Comparison of ENCODE assay signal across 9 mouse cellular contexts in genomic region chr12:84546028-84546427, GRCm38 (mm10). TPM values are rescaled to one million over a fixed set of nuclear protein-coding genes. Genes with fewer than 3 reads are reported as not detected.
DNase-seq lines count a peak whose midpoint lies in the region; ATAC-seq and TF ChIP-seq lines count a peak whose summit lies in the region.
"Had no signal": no experiment of that assay in that cellular context is flagged by ENCODE, and none has a peak within 500 bp of the region (broad histone marks: within the 10 kb centered on the region; RNA-seq: fewer than 3 reads in every experiment).

No protein-coding gene starts in this region.

- no peaks in the 10 kb centered on the region for H3K9me3 ChIP-seq in intestine, embryonic 15.5 days
- H3K9me3 ChIP-seq in midbrain, embryonic 15.5 days = no peaks in the 10 kb centered on the region
- H3K9me3 ChIP-seq: embryonic facial prominence, embryonic 12.5 days had no signal

- no peak overlapping the region for H3K27ac ChIP-seq in gastrocnemius, adult 2 months
- H3K27ac ChIP-seq in intestine, embryonic 15.5 days = no peak overlapping the region
- no peak overlapping the region for H3K27ac ChIP-seq in midbrain, embryonic 15.5 days
- H3K27ac ChIP-seq: embryonic facial prominence, embryonic 12.5 days had no signal

- intact Hi-C loops in gastrocnemius, adult 2 months (cut with DNase I) = no loop called here
- intact Hi-C loops in left cerebral cortex, postnatal 4 days (cut with DNase I) = no loop called here

- H3K4me1 ChIP-seq in intestine, embryonic 15.5 days (replicated peaks) = 0 out of 2 replicates have a peak, but pooled peaks cover 6% of the 10 kb centered on the region
- H3K4me1 ChIP-seq in midbrain, embryonic 15.5 days = no peaks in the 10 kb centered on the region
- H3K4me1 ChIP-seq: embryonic facial prominence, embryonic 12.5 days had no signal

- DNase-seq in urinary bladder, adult 18-20 months (ENCODE audit: low spot score in 2 of 2) = peak; percentile 13 to 43
- no peak for DNase-seq in urinary bladder, postnatal 10 days (ENCODE audit: low spot score)
- DNase-seq in cerebellum, postnatal 36 days = peak; percentile 70 to 71
- peak; percentile 62 for DNase-seq in gastrocnemius, adult 2 months
- DNase-seq in left cerebral cortex, postnatal 4 days = peak; percentile 71
- peak; percentile 47 to 85 for DNase-seq in spleen, postnatal 4 days (ENCODE audit: low spot score in 2 of 2)

- ATAC-seq in intestine, embryonic 15.5 days = peak; percentile 80
- ATAC-seq in midbrain, embryonic 15.5 days (replicated peaks) = peak; percentile 45; the same call in 1 of the 2 replicates

- H3K9ac ChIP-seq in intestine, embryonic 15.5 days = no peak overlapping the region
- H3K9ac ChIP-seq in midbrain, embryonic 15.5 days = no peak overlapping the region
- H3K9ac ChIP-seq: embryonic facial prominence, embryonic 12.5 days had no signal

- no peak overlapping the region for H3K4me2 ChIP-seq in intestine, embryonic 15.5 days (replicated peaks)
- no peak overlapping the region for H3K4me2 ChIP-seq in midbrain, embryonic 15.5 days
- H3K4me2 ChIP-seq: embryonic facial prominence, embryonic 12.5 days had no signal

- no peaks in the 10 kb centered on the region for H3K36me3 ChIP-seq in intestine, embryonic 15.5 days
- no peaks in the 10 kb centered on the region for H3K36me3 ChIP-seq in midbrain, embryonic 15.5 days (replicated peaks)
- H3K36me3 ChIP-seq: embryonic facial prominence, embryonic 12.5 days had no signal

- H3K27me3 ChIP-seq in intestine, embryonic 15.5 days (replicated peaks) = no peaks in the 10 kb centered on the region
- H3K27me3 ChIP-seq in midbrain, embryonic 15.5 days (replicated peaks) = no peaks in the 10 kb centered on the region; the same call in 1 of the 2 replicates

- 5% methylated on average over 12 of the region's 12 CpGs for WGBS in intestine, embryonic 15.5 days
- 5% methylated on average over 12 of the region's 12 CpGs for WGBS in midbrain, embryonic 15.5 days

- no peak overlapping the region for H3K4me3 ChIP-seq in gastrocnemius, adult 2 months
- H3K4me3 ChIP-seq in intestine, embryonic 15.5 days (replicated peaks) = no peak overlapping the region
- no peak overlapping the region for H3K4me3 ChIP-seq in midbrain, embryonic 15.5 days
- H3K4me3 ChIP-seq: embryonic facial prominence, embryonic 12.5 days had no signal

- TF ChIP-seq CTCF in gastrocnemius, adult 2 months (IDR thresholded peaks at IDR 0.05) = no peak; the same call in 1 of the 2 replicates

RNA-seq across cellular contexts. Expression of gene Vsx2, which starts 23.5 kb away (rescaled TPM):
- not detected for total RNA-seq in gastrocnemius, adult 2 months (2021)
- not detected in 2 replicates for polyA plus RNA-seq in intestine, embryonic 15.5 days (2015; fragmentation: Nextera tagmentation; extraction: Ambion mirVana)
- total RNA-seq in left cerebral cortex, postnatal 4 days (2021) = not detected
- 1.5 and 1.7 TPM in 2 replicates for polyA plus RNA-seq in midbrain, embryonic 15.5 days (2015; fragmentation: Nextera tagmentation; extraction: Ambion mirVana)
